Mouse (Mus musculus): ENCODE measurements at regions not wholly inside any gene's neighbourhood (a gene's known extent, or its start where the extent isn't known, plus 50 kb on each side); places are given as distances from the start of the nearest gene placed in this dataset.

GRCm38 (mm10) chr11:95200971-95201370 is 54.9 kb upstream of the Dlx4 start:
- TF ChIP-seq POLR2A (IDR thresholded peaks at IDR 0.05; ENCODE audit: extremely low read depth, insufficient read depth, low read length) (no peak), CTCF (IDR thresholded peaks at IDR 0.05; ENCODE audit: low read depth, low read length) (no peak)
